Mouse (Mus musculus) B cell, adult 2 months (primary cell): ENCODE measurements around the gene Abcd2.

Experiments
- DNase-seq, 2 experiments: peaks; one replicate each; pipeline ENCODE4 v3.0.0; 2022

The Abcd2 gene

GRCm38 (mm10) chr15:91153311-91153710 is 38.3 kb downstream of the Abcd2 start:
- DNase-seq, result no peak

- DNase-seq, result no peak
Measured at GRCm38 (mm10) chr15:91152592-91152991, 39.0 kb downstream of the Abcd2 start.

GRCm38 (mm10) chr15:91124584-91124983 is 67.0 kb downstream of the Abcd2 start:
- no peak for DNase-seq

- DNase-seq, result no peak
Measured at GRCm38 (mm10) chr15:91112555-91113209, 78.9 kb downstream of the Abcd2 start.

- no peak for DNase-seq
Measured at GRCm38 (mm10) chr15:91108102-91108659, 83.4 kb downstream of the Abcd2 start.

GRCm38 (mm10) chr15:91104934-91105333 is 86.7 kb downstream of the Abcd2 start:
- no peak for DNase-seq

- DNase-seq, result no peak
Measured at GRCm38 (mm10) chr15:91104276-91104675, 87.3 kb downstream of the Abcd2 start.

- no peak for DNase-seq
Measured at GRCm38 (mm10) chr15:91103814-91104213, 87.8 kb downstream of the Abcd2 start.

GRCm38 (mm10) chr15:91103305-91103704 is 88.3 kb downstream of the Abcd2 start:
- DNase-seq, result no peak

- DNase-seq, result no peak
Measured at GRCm38 (mm10) chr15:91096606-91097005, 95.0 kb downstream of the Abcd2 start.
